Mouse (Mus musculus) kidney, postnatal 25 days (tissue): Measurements from ENCODE around the gene Gtpbp8.

Source experiments
- DNase-seq, 2 experiments: peaks; one replicate each; pipeline ENCODE4 v3.0.0; 2021; ENCODE audit warnings: mixed read lengths in 2 of 2

Gene Gtpbp8

DNA sequence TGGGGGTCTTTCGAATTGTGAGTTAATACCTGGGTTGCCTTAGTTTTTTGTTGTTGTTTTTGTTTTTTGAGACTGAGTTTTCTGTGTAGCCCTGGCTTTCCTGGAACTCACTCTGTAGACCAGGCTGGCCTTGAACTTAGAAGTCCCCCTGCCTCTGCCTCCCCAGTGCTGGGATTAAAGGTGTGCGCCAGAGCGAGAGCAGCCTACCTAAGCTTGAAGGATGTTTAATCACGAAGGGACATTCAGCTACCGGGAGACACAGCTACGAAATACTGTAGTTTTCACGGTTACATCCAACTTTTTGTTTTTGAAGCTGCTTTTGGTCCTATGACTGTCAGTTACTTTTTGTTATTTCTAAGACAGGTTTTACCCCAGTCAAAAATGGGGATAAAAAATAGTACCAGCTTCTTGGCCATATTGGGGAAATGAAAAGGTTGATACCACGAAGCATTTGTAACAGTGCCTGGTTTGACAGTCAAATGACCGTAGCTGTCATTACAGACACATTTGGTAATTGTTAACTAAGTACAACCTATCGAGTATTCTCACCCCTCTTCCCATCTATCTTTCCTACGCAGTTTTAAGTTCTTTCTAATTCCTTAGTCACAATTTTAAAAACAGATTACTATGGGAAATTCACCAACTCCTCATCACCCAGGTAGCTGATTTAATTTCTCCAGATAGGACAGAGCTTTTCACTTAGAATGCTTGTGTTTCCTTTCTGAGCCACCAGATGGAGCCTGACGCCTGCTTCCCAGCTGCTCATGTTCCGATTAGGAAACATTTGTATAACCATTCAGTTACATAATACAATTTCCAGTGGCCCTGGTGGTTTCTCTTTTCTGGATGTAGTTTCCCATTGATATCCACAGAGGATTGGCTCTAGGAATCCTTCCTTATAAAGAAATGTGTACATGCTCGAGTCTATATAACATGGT lies 20.6 kb downstream of the Gtpbp8 start:
- peak; percentile 81 to 86 for DNase-seq

GRCm38 (mm10) chr16:44724847-44725246 lies 21.3 kb downstream of the Gtpbp8 start:
- peak; percentile 27 to 47 for DNase-seq

GRCm38 (mm10) chr16:44724083-44724787 lies 21.9 kb downstream of the Gtpbp8 start, which contains the start of gene Nepro:
Nepro (plus strand) TSS chr16:44724301.
- DNase-seq, result peak; percentile 92 to 97

DNA sequence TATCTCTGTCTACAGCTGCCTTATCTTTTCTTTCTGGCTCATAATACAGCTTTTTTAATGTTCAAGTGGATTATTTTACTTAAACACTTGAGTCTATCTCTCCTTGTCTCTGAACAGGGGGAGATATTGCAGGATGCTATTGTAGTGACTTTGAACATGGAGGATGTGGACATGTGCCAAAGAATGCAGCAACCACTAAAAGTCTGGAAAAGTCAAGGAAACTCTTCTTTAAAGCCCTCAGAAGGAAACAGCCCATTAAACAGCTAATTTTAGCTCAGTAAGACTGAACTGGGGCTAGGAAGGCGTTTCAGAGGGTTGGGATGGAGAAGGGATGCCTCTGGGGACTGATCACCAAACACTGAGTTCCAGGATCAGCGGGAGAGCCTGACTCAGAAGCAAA lies 23.5 kb downstream of the Gtpbp8 start:
- DNase-seq, result peak in 1 of 2 experiments; percentile 23

- no peak for DNase-seq
These were observed 25.6 kb downstream of the Gtpbp8 start for GRCm38 (mm10) chr16:44720518-44720917.

GRCm38 (mm10) chr16:44719349-44719748 lies 26.8 kb downstream of the Gtpbp8 start:
- peak in 1 of 2 experiments; percentile 28 for DNase-seq

DNA sequence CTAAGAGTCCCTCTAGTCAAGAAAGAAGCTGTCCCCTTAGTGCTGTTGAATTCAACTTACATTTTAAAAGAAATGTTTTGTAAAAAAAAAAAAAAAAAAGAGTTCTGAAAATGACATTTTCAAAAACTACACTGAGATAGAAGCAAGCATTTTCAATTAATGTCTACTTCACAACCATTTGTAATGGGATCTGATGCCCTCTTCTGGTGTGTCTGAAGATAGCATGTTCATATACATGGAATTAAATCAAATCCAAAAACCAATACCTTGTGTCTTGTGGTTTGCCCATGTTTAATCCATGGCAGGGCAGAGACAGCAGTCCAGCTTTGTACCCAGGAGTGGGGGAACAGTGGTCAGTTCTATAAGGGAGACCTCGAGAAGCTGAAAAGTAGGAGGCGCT lies 28.3 kb downstream of the Gtpbp8 start:
- DNase-seq, result no peak

DNA sequence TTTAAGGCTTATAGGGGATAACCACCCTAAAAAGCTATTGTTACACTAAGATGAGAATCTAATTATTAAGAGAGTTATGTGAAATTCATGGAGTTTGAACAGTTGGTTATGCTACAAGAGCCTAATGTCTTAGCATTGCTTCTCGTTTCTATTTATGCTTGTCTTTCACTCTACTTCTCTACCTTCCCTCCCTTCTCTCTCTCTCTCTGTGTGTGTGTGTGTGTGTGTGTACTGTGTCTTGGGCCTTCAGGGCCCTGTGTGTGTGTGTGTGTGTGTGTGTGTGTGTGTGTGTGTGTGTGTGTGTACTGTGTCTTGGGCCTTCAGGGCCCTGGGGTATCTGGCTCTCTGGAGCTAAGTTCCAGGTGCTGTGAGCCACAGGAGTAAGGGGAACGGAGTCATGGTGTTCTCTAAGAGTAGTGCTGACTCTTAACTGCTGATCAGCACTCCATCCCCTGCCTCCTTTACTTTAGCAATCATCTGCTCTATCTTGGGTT lies 29.0 kb downstream of the Gtpbp8 start:
- no peak for DNase-seq

DNA sequence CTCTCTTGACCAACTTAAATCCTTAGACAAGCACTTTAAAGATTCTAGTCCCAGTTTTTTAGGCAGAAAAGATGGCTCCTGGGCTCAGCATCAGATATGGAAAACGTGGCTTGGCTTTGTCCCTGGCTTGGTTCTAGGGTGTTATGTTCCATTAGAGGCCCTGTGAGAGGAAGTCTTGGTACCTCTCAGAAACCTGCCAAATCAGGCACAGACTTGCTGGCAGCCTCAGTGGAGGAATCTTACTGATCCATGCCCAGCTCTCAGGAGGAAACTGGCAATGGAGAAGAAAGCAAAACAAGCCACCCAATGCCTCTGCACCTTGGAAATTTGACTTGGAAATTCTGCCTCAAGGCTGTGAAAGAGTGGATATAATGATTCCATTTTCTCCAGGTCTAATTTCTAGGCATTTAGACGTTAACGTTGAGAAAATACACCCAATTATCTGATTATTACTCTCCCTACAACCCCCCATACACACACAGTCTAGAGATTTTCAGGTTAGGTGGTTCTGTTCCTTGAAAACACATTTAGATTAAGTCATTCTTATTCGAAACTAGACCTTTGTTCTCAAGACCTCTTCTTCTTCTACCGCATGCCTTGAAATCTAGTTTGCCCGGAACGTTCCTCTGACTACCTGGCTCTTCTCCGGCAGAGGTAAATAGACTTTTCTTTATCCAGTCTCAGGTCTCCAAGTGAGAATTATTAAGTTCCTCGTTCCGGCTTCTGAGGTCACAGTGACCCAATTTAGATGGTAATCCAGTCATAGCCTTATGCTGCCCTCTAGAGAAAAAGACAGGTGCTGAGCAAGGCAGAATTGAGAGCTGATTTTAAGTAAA lies 29.6 kb downstream of the Gtpbp8 start:
- peak; percentile 47 to 56 for DNase-seq

GRCm38 (mm10) chr16:44703458-44703857 lies 42.7 kb downstream of the Gtpbp8 start:
- no peak for DNase-seq

DNA sequence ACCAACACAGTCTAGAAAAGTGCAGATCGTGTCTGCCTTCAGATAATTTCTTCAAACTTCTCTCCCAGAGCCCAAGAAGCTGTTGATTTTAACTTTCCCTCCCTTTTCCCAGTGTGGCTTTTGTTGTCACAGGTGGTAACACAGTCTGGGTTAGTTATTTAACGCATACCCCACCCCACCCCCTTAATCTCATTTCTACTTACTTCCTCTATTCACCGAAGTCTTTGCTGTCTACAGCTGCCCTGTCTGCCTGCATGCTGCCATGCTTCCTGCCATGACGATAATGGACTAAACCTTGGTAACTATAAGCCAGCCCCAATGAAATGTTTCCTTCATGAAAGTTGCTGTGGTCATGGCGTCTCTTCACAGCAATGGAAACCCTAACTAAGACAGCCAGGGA lies 43.9 kb downstream of the Gtpbp8 start:
- no peak for DNase-seq

GRCm38 (mm10) chr16:44701155-44701554 lies 45.0 kb downstream of the Gtpbp8 start:
- no peak for DNase-seq

DNA sequence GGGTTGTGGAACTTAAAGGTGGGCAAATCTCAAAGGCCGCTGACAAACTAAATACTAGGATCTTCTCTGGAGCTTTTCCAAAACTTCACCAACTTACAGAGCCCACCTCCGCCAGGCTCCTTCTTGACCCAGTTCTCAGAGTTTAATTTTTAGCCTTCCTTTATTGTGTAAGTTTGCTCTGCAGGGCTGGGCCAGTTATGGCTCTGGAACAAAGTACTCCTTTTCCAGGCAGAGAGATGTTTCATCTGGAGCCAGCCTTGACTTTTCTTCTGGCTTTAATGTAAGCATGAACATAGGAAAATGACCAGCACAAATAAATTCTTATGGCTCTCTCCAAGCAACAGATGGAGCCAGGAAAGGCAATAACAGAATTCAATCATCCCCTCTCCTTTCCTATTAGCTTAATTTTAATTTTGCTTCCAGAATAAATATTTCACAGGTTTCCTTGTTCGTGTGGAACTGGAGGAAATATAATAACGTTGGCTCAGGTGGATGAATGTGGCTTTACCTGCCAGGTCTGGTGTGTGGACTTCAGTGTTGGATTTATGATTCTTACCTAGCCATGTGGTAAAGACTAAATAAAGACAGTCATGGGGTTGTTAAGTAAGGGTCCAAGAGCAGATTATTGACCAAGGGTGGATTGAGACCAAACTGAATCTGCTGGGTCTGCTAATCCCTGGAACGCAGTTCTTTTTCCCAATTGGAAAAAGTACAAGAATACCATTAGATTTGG lies 48.5 kb downstream of the Gtpbp8 start:
- DNase-seq, result no peak

DNA sequence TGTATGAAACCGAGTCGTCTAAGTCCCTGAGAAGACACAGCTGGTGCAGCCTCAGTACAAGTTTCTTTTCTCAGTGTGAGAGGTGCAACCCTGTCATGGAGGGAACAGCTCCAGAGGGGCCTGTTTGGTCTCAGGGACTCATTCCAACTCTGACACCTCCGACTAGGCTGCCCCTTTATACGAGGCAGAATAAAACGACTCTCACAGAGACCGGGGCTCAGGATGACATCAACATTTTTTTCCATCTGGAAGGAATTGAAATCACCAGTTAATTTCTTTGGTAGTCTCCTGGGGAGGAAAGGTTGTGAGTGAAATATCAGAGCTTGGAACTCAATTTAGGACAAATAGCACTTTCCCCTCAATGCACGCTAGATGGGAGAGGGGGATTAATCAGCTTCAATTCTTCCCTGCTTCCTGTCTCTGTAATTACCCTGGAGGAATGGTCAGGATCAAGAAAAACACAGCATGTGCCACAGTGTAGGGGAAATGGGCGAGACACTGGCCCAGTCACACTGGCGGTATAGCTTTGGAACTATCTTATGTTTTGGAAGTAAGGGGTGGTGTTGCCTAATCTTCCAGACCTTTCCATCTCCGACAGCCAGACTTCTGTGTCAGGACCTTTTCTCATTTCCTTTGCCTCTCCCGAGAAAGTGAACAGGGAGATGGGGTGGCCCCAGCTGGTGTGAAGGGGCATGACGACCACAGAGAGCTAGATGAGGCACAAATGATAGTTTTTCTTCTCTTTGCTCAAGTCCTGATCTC lies 50.1 kb downstream of the Gtpbp8 start:
- peak; percentile 36 to 44 for DNase-seq

GRCm38 (mm10) chr16:44695214-44695858 lies 50.8 kb downstream of the Gtpbp8 start:
- DNase-seq, result no peak

GRCm38 (mm10) chr16:44693695-44694094 lies 52.5 kb downstream of the Gtpbp8 start:
- peak in 1 of 2 experiments; percentile 12 for DNase-seq

- no peak for DNase-seq
These were observed 53.6 kb downstream of the Gtpbp8 start for GRCm38 (mm10) chr16:44692541-44692940.

- DNase-seq, result peak; percentile 80 to 81
These were observed 54.5 kb downstream of the Gtpbp8 start for GRCm38 (mm10) chr16:44691561-44692141.

DNA sequence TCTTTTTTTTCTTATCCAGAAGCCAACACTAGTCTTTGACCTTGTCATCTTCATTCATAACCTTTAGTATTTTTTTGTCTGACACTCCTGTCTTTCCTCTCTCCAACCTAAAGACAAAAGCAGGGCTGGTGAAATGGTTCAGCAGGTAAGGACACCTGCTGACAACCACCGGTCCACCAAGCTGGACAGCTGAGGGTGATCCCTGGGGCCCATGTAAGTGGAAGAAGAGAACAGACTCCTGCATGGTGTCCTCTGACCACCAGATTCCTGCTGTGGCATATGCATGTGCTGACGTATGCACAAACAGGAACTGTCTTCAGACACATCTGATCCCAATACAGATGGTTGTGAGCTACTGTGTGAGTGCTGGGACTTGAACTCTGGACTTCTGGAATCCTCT lies 55.1 kb downstream of the Gtpbp8 start:
- DNase-seq, result no peak

DNA sequence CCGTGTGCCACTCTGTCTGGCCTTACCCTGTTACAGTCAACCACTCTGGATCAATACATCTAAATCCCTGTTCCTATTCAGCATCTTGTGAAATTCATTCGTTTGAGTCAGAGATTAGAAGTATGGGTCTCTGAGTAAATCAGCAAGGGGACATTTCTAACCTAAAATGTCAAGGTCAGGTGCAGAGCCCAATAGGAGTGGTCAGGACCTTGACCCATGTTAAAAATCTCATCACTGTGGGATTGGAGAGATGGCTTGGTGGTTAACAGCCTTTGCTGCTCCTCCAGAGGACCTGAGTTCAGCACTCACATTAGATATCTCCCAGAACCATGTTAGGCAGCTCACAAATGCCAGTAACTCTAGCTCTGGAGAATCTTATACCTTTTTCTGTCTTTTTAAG lies 55.7 kb downstream of the Gtpbp8 start:
- DNase-seq, result no peak
